Mouse (Mus musculus) kidney, embryonic 16.5 days (tissue): ENCODE results near the gene Lama4. TPM values are rescaled to one million over a fixed set of nuclear protein-coding genes. Genes with fewer than 3 reads are reported as not detected.
A peak's percentile ranks its signal among the peaks of the same experiment; 100 is the strongest.

Experiments
- ATAC-seq: fragments of 200-750 bp; cut with Nextera tagmentation; 2 replicates; pipeline ENCODE4 v1.8.0; 2017; ENCODE audit warnings: moderate TSS enrichment; ENCODE audit not compliant: low FRiP score, low TSS enrichment
- H3K27ac ChIP-seq: fragments of 300-500 bp; sonication (generic); 2 replicates; pipeline ENCODE4 v1.5.1; 2014; ENCODE audit warnings: low read length
- H3K27me3 ChIP-seq: fragments of 300-500 bp; sonication (generic); 2 replicates; pipeline ENCODE4 v1.6.1; 2014; ENCODE audit warnings: low read length, control low read depth, mixed read lengths; ENCODE audit not compliant: insufficient read depth
- H3K36me3 ChIP-seq: fragments of 300-500 bp; sonication (generic); 2 replicates; pipeline ENCODE4 v1.6.1; 2014; ENCODE audit warnings: low read length, control low read depth, mixed read lengths; ENCODE audit not compliant: insufficient read depth
- H3K4me1 ChIP-seq: fragments of 300-500 bp; sonication (generic); 2 replicates; pipeline ENCODE4 v1.6.1; 2014; ENCODE audit warnings: low read length, control low read depth, mixed read lengths; ENCODE audit not compliant: insufficient read depth
- H3K4me2 ChIP-seq: fragments of 300-500 bp; sonication (generic); replicated peaks from 2 replicates; pipeline ENCODE4 v1.6.1; 2014; ENCODE audit warnings: low read depth, low read length
- H3K4me3 ChIP-seq: fragments of 300-500 bp; sonication (generic); 2 replicates; pipeline ENCODE4 v1.5.1; 2014; ENCODE audit warnings: mild to moderate bottlenecking, low read length
- H3K9ac ChIP-seq: fragments of 300-500 bp; sonication (generic); replicated peaks from 2 replicates; pipeline ENCODE4 v1.6.1; 2014; ENCODE audit warnings: low read length
- H3K9me3 ChIP-seq: fragments of 300-500 bp; sonication (generic); 2 replicates; pipeline ENCODE4 v1.6.1; 2016; ENCODE audit warnings: low read length, control low read depth
- WGBS: fragments of 180-500 bp; shearing (Covaris S2); extraction: QIAGEN DNeasy Blood & Tissue Kit; methylation state at CpG from one replicate; pipeline ENCODE4 v1.1.7; 2014; 5-methylcytosine and 5-hydroxymethylcytosine counted together
- polyA plus RNA-seq: library from polyadenylated mRNA; unstranded; fragments of >200 nt; fragmentation: Nextera tagmentation; extraction: Ambion mirVana; gene quantifications from 2 replicates; pipeline ENCODE4 v1.2.1, GENCODE M21; 2015

Gene Lama4
- polyA plus RNA-seq, result 72.3 and 78.7 TPM in 2 replicates

DNA sequence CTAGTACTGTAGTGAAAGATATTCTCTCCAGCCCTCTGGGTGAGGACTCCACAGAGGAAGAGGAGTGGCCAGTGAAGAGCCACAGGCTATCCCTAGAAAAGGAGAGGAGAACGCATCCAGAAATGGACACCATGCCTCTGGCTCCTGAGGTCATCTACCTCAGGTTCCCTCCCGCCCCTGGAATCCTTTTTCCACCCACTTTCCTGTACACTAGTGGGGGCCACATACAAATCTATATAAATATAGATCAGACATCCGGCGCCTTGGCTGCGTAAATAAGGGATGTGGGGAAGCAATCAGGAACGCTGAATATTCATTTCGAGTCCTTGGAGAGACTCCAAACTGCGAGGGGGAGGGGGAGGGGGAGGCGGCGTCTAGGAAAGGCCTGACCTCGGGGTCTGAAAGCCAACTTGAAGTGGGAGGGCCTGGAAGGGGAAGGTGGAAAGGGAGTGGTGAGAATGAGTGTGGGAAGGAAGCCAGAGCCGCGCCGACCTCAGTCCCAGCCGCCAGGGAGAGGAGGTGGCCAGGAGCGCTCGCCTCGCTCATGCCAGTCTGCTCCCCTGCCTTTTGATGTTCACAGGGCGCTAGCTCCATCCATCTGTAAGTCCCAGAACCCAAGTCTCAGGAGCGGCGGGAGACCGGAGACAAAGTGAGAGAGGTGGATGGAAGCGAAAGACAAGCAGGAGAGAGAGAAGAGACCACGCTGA, at the start of gene Lama4:
Gene Lama4, plus strand, starts transcription at position 441 of the 707 bp plus-strand sequence.
- Histone ChIP-seq H3K9me3 (no peaks in the 10 kb centered on the region), H3K4me3 (peak within 1 kb of the TSS; percentile 56), H3K27ac (peak within 1 kb of the TSS; percentile 54), H3K27me3 (no peaks in the 10 kb centered on the region), H3K4me1 (peaks cover 22% of the 10 kb centered on the region), H3K9ac (peak within 1 kb of the TSS; percentile 63), H3K36me3 (no peaks in the 10 kb centered on the region), H3K4me2 (peak within 1 kb of the TSS; percentile 72)
- peak; percentile 89 for ATAC-seq
- 1% methylated on average over 24 of the region's 24 CpGs for WGBS

DNA sequence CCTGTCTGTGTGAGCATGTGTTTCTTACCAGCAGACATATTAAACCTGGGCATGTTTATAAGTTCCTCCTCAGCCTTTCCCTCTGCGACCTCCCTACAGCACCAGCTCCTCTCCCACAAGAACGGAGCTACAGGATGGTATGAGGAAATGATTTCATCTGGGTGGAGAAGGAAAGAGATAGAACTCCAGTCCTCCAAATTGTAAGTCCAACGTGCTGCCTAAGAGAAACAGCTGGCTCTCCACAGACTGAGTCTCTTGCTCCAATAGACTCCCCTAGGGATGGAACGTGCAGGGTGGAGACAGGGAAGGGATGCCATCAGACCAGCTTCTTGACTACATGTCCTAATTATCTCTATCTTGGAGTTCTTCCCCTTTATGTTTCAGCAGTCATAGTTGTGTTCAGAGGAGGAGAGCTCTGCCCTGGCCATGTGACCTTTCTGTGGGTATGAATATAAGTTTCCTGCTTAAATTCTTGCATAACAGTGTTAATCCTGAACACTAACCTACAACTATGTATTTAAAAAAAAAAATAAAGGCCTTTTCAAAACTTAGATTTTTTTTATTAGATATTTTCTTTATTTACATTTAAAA, 49.2 kb upstream of the Lama4 start:
- WGBS, result 49% methylated on average over 4 of the region's 4 CpGs
- no peaks in the 10 kb centered on the region for H3K36me3 ChIP-seq
- H3K4me2 ChIP-seq, result no peak overlapping the region
- no peaks in the 10 kb centered on the region for H3K9me3 ChIP-seq
- no peak overlapping the region for H3K4me3 ChIP-seq
- no peaks in the 10 kb centered on the region for H3K27me3 ChIP-seq
- no peak overlapping the region for H3K27ac ChIP-seq
- H3K9ac ChIP-seq, result no peak overlapping the region
- peaks cover 5% of the 10 kb centered on the region; the same call in 1 of the 2 replicates for H3K4me1 ChIP-seq
- no peak for ATAC-seq

DNA sequence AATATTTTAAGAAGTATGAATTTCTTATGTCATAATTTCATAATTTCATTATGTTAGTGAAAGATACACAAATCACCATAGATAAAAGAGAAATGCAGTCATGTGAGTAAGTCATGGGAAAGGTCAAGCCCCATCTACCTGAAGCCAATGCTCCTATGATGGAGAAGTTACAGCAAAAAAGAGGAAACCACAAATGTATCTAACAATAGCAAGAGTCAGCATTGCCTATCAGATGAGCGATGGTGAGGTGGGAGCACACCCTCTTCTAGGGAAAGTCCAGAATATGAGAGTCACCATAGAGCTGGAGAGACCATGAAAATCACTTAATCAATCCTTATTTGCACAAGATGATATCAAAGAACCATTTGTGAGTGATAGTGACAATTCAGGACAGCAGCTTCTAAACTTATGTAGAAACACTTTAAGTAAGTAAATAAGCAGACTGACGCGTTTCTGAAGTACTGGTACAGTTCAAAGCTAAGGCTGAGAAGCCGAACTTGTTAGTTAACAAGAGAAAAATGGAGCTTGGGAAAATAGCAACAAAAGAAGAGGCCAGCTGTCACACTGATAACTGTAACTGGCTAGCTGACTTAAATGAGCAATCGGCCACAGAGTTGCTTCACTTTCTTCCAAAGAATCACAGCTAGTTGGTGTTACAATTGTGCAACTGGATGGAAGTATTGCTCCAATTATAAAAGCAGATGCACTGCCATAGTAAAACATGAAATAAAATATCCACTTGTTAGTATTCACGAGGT, 36.2 kb upstream of the Lama4 start:
- Histone ChIP-seq H3K9me3 (no peaks in the 10 kb centered on the region), H3K27me3 (no peaks in the 10 kb centered on the region), H3K9ac (no peak overlapping the region), H3K4me2 (no peak overlapping the region), H3K27ac (no peak overlapping the region), H3K4me1 (no peaks in the 10 kb centered on the region), H3K36me3 (no peaks in the 10 kb centered on the region), H3K4me3 (no peak overlapping the region)
- ATAC-seq, result no peak
- 84% methylated on average over 6 of the region's 6 CpGs for WGBS

DNA sequence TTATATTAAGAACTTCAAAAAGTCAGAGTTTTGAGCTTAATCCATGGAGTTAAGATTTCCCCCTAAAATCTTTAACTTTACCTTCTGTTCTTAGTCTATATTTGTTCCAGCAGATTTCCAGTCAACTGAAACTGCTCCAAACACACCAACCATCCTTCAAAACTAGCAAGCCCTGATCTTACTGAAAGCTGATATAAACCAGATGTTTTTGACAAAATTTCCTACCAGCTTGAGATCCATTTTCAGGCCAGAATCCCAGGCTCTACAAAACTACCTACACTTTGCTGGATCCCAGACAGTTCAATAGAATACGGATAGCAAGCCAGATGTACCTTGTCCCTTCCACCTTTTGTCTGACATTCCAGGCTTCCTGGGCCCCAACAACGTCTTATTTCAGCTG, 20.6 kb upstream of the Lama4 start:
- Histone ChIP-seq H3K27ac (no peak overlapping the region), H3K4me1 (no peaks in the 10 kb centered on the region), H3K4me2 (no peak overlapping the region), H3K27me3 (no peaks in the 10 kb centered on the region), H3K36me3 (no peaks in the 10 kb centered on the region), H3K9ac (no peak overlapping the region), H3K9me3 (no peaks in the 10 kb centered on the region), H3K4me3 (no peak overlapping the region)
- no peak for ATAC-seq
- 55% methylated on average over 2 of the region's 2 CpGs for WGBS

DNA sequence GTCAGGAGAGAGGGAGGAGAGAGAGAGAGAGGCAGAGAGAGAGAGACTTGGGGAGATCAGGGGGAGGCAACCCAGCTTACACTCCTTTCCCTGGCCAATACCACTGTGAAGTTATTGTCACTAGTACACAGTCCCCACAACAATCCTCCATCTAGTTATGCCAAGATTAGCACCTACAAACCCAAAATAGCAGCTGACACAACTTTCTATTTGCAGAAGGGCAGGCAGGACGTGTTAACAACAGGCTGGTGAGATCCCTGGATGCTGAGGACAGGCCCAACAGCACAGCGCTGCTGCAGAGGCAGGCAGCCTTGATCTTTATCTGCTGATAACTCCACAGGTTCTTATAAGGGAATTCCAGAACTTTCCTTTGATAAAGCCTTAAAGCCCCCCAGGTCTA, 3.4 kb upstream of the Lama4 start:
- no peaks in the 10 kb centered on the region for H3K27me3 ChIP-seq
- H3K36me3 ChIP-seq, result no peaks in the 10 kb centered on the region
- H3K9me3 ChIP-seq, result no peaks in the 10 kb centered on the region
- no peak overlapping the region for H3K4me2 ChIP-seq
- H3K4me1 ChIP-seq, result peaks cover 7% of the 10 kb centered on the region; the same call in 1 of the 2 replicates
- H3K27ac ChIP-seq, result no peak overlapping the region
- no peak overlapping the region for H3K4me3 ChIP-seq
- WGBS, result 55% methylated on average over 2 of the region's 2 CpGs
- no peak for ATAC-seq
- H3K9ac ChIP-seq, result no peak overlapping the region

DNA sequence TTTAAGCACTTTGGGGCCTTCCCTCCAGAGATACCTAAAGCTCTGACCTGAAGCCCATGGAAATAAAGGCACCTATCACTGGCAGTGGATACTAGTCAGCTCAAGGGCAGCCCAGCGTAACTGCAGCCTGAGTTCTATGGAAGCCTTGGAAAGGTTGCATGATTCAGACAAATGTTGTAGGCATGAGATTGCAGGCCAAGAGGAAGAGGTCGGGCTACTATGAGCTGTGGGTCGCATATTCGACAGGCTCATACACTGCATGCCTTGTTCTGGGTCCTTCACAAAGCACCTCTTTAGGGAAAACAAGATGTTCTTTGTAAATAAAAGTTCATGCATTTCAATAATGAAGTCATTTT, 618 bp upstream of the Lama4 start:
- H3K9me3 ChIP-seq, result no peaks in the 10 kb centered on the region
- H3K9ac ChIP-seq, result no peak overlapping the region
- H3K27ac ChIP-seq, result peak overlapping the region; percentile 54; the same call in 1 of the 2 replicates
- H3K4me3 ChIP-seq, result no peak overlapping the region
- H3K4me1 ChIP-seq, result peaks cover 18% of the 10 kb centered on the region
- ATAC-seq, result peak; percentile 26
- no peaks in the 10 kb centered on the region for H3K36me3 ChIP-seq
- H3K27me3 ChIP-seq, result no peaks in the 10 kb centered on the region
- 76% methylated on average over 4 of the region's 4 CpGs for WGBS
- no peak overlapping the region for H3K4me2 ChIP-seq

DNA sequence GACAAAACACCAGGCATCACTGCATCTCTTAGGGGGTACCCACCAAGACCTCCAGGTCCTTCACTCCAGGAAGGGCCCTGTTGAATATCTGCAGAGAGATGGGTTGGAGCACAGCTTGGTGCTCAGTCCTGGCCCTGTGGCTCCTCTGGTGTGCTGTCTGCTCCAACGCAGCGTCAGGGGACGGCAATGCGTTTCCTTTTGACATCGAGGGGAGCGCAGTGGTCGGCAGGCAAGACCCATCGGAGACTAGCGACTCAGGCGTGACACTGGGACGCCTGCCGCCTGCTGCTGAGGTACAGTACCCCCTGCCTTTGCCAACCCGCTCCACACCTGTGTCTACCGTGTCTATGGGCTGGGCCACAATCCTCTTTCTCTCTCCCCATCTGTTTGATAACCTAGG, 542 bp downstream of the Lama4 start:
- Histone ChIP-seq H3K36me3 (no peaks in the 10 kb centered on the region), H3K4me1 (peaks cover 22% of the 10 kb centered on the region), H3K27me3 (no peaks in the 10 kb centered on the region), H3K9me3 (no peaks in the 10 kb centered on the region), H3K4me2 (peak overlapping the region; percentile 72), H3K9ac (peak overlapping the region; percentile 63), H3K27ac (peak overlapping the region; percentile 54), H3K4me3 (peak overlapping the region; percentile 56)
- ATAC-seq, result peak; percentile 62; the same call in 1 of the 2 replicates
- under 1% methylated on average over 14 of the region's 14 CpGs for WGBS

DNA sequence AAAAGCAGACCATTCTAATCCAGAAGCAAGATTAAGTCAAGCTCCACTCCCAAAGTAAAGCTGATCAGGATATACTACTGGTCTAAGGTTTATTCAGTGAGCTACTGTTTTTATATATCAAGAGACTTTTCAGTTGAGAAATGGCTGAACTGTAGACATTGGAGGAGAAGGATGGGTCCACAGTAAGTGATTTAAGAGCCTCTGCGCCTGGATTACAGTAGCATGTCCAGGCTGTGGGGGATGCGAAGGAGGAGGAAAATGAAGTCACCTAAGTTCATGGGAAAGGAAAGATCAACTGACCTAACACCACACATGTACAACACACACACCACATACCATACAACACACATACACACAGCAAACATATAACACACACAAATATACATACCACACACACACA, 1.3 kb downstream of the Lama4 start:
- ATAC-seq, result peak; percentile 28; the same call in 1 of the 2 replicates
- H3K4me1 ChIP-seq, result peaks cover 22% of the 10 kb centered on the region
- H3K4me3 ChIP-seq, result peak overlapping the region; percentile 56
- H3K27me3 ChIP-seq, result no peaks in the 10 kb centered on the region
- H3K9ac ChIP-seq, result peak overlapping the region; percentile 63
- H3K36me3 ChIP-seq, result no peaks in the 10 kb centered on the region
- no peaks in the 10 kb centered on the region for H3K9me3 ChIP-seq
- H3K27ac ChIP-seq, result peak overlapping the region; percentile 54
- peak overlapping the region; percentile 72 for H3K4me2 ChIP-seq
- WGBS, result 38% methylated on average over 2 of the region's 2 CpGs

DNA sequence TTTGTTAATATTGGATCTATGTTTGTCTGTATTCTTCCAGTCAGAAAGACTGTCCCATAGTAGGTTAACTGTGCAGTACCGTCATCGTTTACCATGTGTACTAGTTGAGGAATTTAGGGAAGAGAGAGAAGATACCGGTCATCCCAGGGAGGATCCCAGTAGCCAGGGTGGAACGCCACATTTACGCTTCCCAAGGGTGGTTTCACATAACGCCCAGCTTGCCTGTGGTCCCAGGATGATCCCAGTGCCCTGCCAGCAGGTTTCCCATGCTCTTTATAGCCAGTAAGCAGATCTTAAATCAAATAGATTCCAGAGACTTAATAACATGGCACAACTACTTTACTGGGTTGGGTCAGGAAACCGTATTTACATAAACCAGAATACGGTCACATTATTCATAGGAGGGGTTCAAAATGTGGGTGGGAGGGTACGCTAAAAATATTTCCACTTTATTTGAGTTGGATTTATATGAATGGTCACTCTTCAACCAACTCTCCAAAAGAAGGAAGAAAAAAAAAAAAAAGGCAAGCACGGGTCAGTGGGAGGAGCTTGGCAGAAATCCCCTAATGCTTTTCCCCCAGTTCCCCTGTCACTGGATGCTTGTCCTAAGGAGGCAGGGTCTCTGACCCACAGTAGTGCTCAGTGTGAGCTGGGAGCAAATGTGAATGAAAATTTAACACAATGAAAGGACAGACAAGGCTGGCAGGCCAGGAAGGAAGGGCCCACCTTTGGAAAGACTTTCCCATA, 3.2 kb downstream of the Lama4 start:
- Histone ChIP-seq H3K4me1 (peaks cover 22% of the 10 kb centered on the region), H3K36me3 (no peaks in the 10 kb centered on the region), H3K4me3 (peak overlapping the region; percentile 42), H3K9ac (peak overlapping the region; percentile 39; the same call in 1 of the 2 replicates), H3K4me2 (peak overlapping the region; percentile 72), H3K9me3 (no peaks in the 10 kb centered on the region), H3K27ac (0 out of 2 replicates have a peak overlapping the region, but pooled peaks have one; percentile 64), H3K27me3 (no peaks in the 10 kb centered on the region)
- WGBS, result 26% methylated on average over 10 of the region's 10 CpGs
- no peak for ATAC-seq
